Mouse (Mus musculus) forebrain, embryonic 10.5 days (tissue): ENCODE results near the gene Nek3. TPM values are rescaled to one million over a fixed set of nuclear protein-coding genes. Genes with fewer than 3 reads are reported as not detected.

Source experiments
- DNase-seq: peaks from one replicate; pipeline ENCODE4 v3.0.0-alpha.2; 2017; ENCODE audit warnings: low spot score; ENCODE audit errors: extremely low spot score
- H3K27ac ChIP-seq: fragments of 300-500 bp; sonication (generic); 2 replicates; pipeline ENCODE4 v1.5.1; 2016; ENCODE audit warnings: mild to moderate bottlenecking
- H3K27me3 ChIP-seq: fragments of 300-500 bp; sonication (generic); 2 replicates; pipeline ENCODE4 v1.6.1; 2016; ENCODE audit warnings: mild to moderate bottlenecking; ENCODE audit not compliant: poor library complexity, severe bottlenecking
- H3K36me3 ChIP-seq: fragments of 300-500 bp; sonication (generic); replicated peaks from 2 replicates; pipeline ENCODE4 v1.6.1; 2016; ENCODE audit warnings: mild to moderate bottlenecking, moderate library complexity
- H3K4me1 ChIP-seq: fragments of 300-500 bp; sonication (generic); 2 replicates; pipeline ENCODE4 v1.6.1; 2016
- H3K4me3 ChIP-seq: fragments of 300-500 bp; sonication (generic); 2 replicates; pipeline ENCODE4 v1.5.1; 2016; ENCODE audit warnings: mild to moderate bottlenecking, moderate library complexity
- H3K9me3 ChIP-seq: fragments of 300-500 bp; sonication (generic); 2 replicates; pipeline ENCODE4 v1.6.1; 2016; ENCODE audit warnings: mild to moderate bottlenecking, moderate library complexity
- WGBS: fragments of 180-500 bp; shearing (Covaris S2); methylation state at CpG from one replicate; pipeline ENCODE4 v1.1.7; 2016; 5-methylcytosine and 5-hydroxymethylcytosine counted together
- polyA plus RNA-seq: library from polyadenylated mRNA; unstranded; fragments of >200 nt; fragmentation: Nextera tagmentation; extraction: Ambion mirVana; gene quantifications from 2 replicates; pipeline ENCODE4 v1.2.1, GENCODE M21; 2016

Gene Nek3
- polyA plus RNA-seq, 1 experiment from 2014 or later: 5.8 TPM

- H3K9me3 ChIP-seq: no peaks in the 10 kb centered on the region
- DNase-seq: no peak
- H3K36me3 ChIP-seq: peaks cover 12% of the 10 kb centered on the region
- no peaks in the 10 kb centered on the region for H3K27me3 ChIP-seq
- H3K27ac ChIP-seq: no peak overlapping the region
- WGBS: 84% methylated on average over 5 of the region's 5 CpGs
- H3K4me3 ChIP-seq: no peak overlapping the region
- H3K4me1 ChIP-seq: no peaks in the 10 kb centered on the region
Measured at GRCm38 (mm10) chr8:22134750-22135135, 31.5 kb downstream of the Nek3 start.

- no peaks in the 10 kb centered on the region for H3K9me3 ChIP-seq
- H3K4me1 ChIP-seq: no peaks in the 10 kb centered on the region
- no peak for DNase-seq
- no peak overlapping the region for H3K27ac ChIP-seq
- no peaks in the 10 kb centered on the region for H3K27me3 ChIP-seq
- no peak overlapping the region for H3K4me3 ChIP-seq
- H3K36me3 ChIP-seq: peaks cover 12% of the 10 kb centered on the region
- WGBS: 94% methylated on average over 7 of the region's 7 CpGs
Measured at GRCm38 (mm10) chr8:22134078-22134749, 32.0 kb downstream of the Nek3 start.

GRCm38 (mm10) chr8:22132062-22132461 is 34.2 kb downstream of the Nek3 start:
- no peaks in the 10 kb centered on the region for H3K4me1 ChIP-seq
- 88% methylated on average over 12 of the region's 12 CpGs for WGBS
- peaks cover 28% of the 10 kb centered on the region for H3K36me3 ChIP-seq
- no peak overlapping the region for H3K27ac ChIP-seq
- DNase-seq: no peak
- no peaks in the 10 kb centered on the region for H3K27me3 ChIP-seq
- H3K4me3 ChIP-seq: no peak overlapping the region
- H3K9me3 ChIP-seq: no peaks in the 10 kb centered on the region

- peak; percentile 66 for DNase-seq
- no peaks in the 10 kb centered on the region for H3K9me3 ChIP-seq
- WGBS: 2% methylated on average over 29 of the region's 29 CpGs
- peaks cover 13% of the 10 kb centered on the region; the same call in 1 of the 2 replicates for H3K27me3 ChIP-seq
- peak within 1 kb of the TSS; percentile 59 for H3K4me3 ChIP-seq
- H3K27ac ChIP-seq: 0 out of 2 replicates have a peak within 1 kb of the TSS, but pooled peaks have one; percentile 8
- H3K4me1 ChIP-seq: peaks cover 13% of the 10 kb centered on the region
- peaks cover 19% of the 10 kb centered on the region for H3K36me3 ChIP-seq
Measured at GRCm38 (mm10) chr8:22124220-22125152, 41.7 kb downstream of the Nek3 start, which contains the start of gene Nek5. Gene Nek5, minus strand, starts transcription at chr8:22125053.

- Histone ChIP-seq H3K36me3 (no peaks in the 10 kb centered on the region), H3K4me1 (no peaks in the 10 kb centered on the region), H3K4me3 (no peak overlapping the region), H3K9me3 (no peaks in the 10 kb centered on the region), H3K27me3 (no peaks in the 10 kb centered on the region), H3K27ac (no peak overlapping the region)
- 79% methylated on average over 4 of the region's 4 CpGs for WGBS
- DNase-seq: no peak
Measured at GRCm38 (mm10) chr8:22107020-22107419, 59.2 kb downstream of the Nek3 start.

GRCm38 (mm10) chr8:22091568-22091967 is 74.7 kb downstream of the Nek3 start:
- Histone ChIP-seq H3K27ac (no peak overlapping the region), H3K27me3 (no peaks in the 10 kb centered on the region), H3K36me3 (no peaks in the 10 kb centered on the region), H3K4me1 (no peaks in the 10 kb centered on the region), H3K9me3 (no peaks in the 10 kb centered on the region), H3K4me3 (no peak overlapping the region)
- 54% methylated on average over 8 of the region's 8 CpGs for WGBS
- peak; percentile 16 for DNase-seq

GRCm38 (mm10) chr8:22089226-22089625 is 77.0 kb downstream of the Nek3 start:
- H3K27me3 ChIP-seq: no peaks in the 10 kb centered on the region
- H3K27ac ChIP-seq: no peak overlapping the region
- H3K4me3 ChIP-seq: no peak overlapping the region
- DNase-seq: no peak
- WGBS: 92% methylated on average over 4 of the region's 4 CpGs
- no peaks in the 10 kb centered on the region for H3K9me3 ChIP-seq
- no peaks in the 10 kb centered on the region for H3K4me1 ChIP-seq
- H3K36me3 ChIP-seq: no peaks in the 10 kb centered on the region

GRCm38 (mm10) chr8:22079313-22080007 is 86.8 kb downstream of the Nek3 start:
- no peak overlapping the region for H3K27ac ChIP-seq
- no peak for DNase-seq
- no peak overlapping the region for H3K4me3 ChIP-seq
- no peaks in the 10 kb centered on the region for H3K36me3 ChIP-seq
- H3K9me3 ChIP-seq: no peaks in the 10 kb centered on the region
- 89% methylated on average over 9 of the region's 9 CpGs for WGBS
- no peaks in the 10 kb centered on the region for H3K27me3 ChIP-seq
- H3K4me1 ChIP-seq: no peaks in the 10 kb centered on the region

Other genes with a start within 250 kb of the Nek3 start
- gene Defb15, start 233.7 kb downstream of the Nek3 start, polyA plus RNA-seq: not detected in 2 replicates
- gene Defb35, start 228.1 kb downstream of the Nek3 start, polyA plus RNA-seq: not detected in 2 replicates
- gene Defb13, start 219.7 kb downstream of the Nek3 start, polyA plus RNA-seq: not detected in 2 replicates
- not detected in 2 replicates for gene Fam90a1a, start 207.7 kb downstream of the Nek3 start, polyA plus RNA-seq
- gene Ccdc70, start 196.7 kb downstream of the Nek3 start, polyA plus RNA-seq: not detected in 2 replicates
- gene Atp7b, start 106.1 kb downstream of the Nek3 start, polyA plus RNA-seq: 2.3 and 2.7 TPM in 2 replicates
- gene Alg11, start 105.7 kb downstream of the Nek3 start, polyA plus RNA-seq: 34.6 and 41.6 TPM in 2 replicates
- gene Nek5, start 41.4 kb downstream of the Nek3 start, polyA plus RNA-seq: not detected in 2 replicates
- gene Ckap2, start 19.4 kb upstream of the Nek3 start, polyA plus RNA-seq: 57.3 and 59.8 TPM in 2 replicates
- 45.8 and 46.3 TPM in 2 replicates for gene Vps36, start 26.4 kb upstream of the Nek3 start, polyA plus RNA-seq
- gene Thsd1, start 60.9 kb upstream of the Nek3 start, polyA plus RNA-seq: 9.8 and 10.5 TPM in 2 replicates
- gene Tpte, start 117.0 kb upstream of the Nek3 start, polyA plus RNA-seq: not detected in 2 replicates
- gene Slc25a15, start 232.2 kb upstream of the Nek3 start, polyA plus RNA-seq: 20.6 and 23.1 TPM in 2 replicates
- gene Mrps31, start 244.9 kb upstream of the Nek3 start, polyA plus RNA-seq: 42.9 and 43.7 TPM in 2 replicates